Mouse (Mus musculus) stomach, postnatal 0 days (tissue): ENCODE data around the gene Atp8b5. TPM values are rescaled to one million over a fixed set of nuclear protein-coding genes. Genes with fewer than 3 reads are reported as not detected.

Source experiments
- ATAC-seq: fragments of 200-750 bp; cut with Nextera tagmentation; 2 replicates; pipeline ENCODE4 v1.8.0; 2017; ENCODE audit not compliant: low FRiP score, low TSS enrichment
- DNase-seq: peaks from one replicate; pipeline ENCODE4 v3.0.0-alpha.2; 2016; ENCODE audit warnings: low spot score
- H3K27ac ChIP-seq: fragments of 300-500 bp; sonication (generic); replicated peaks from 2 replicates; pipeline ENCODE4 v1.5.1; 2014; ENCODE audit warnings: mild to moderate bottlenecking, control low read depth
- H3K27me3 ChIP-seq: fragments of 300-500 bp; sonication (generic); 2 replicates; pipeline ENCODE4 v1.6.1; 2014; ENCODE audit warnings: low read length; ENCODE audit not compliant: control insufficient read depth, insufficient read depth
- H3K36me3 ChIP-seq: fragments of 300-500 bp; sonication (generic); 2 replicates; pipeline ENCODE4 v1.6.1; 2014; ENCODE audit warnings: low read length, mixed read lengths; ENCODE audit not compliant: control insufficient read depth, insufficient read depth
- H3K4me1 ChIP-seq: fragments of 300-500 bp; sonication (generic); replicated peaks from 2 replicates; pipeline ENCODE4 v1.6.1; 2014; ENCODE audit warnings: antibody characterized with exemption; ENCODE audit not compliant: control insufficient read depth, insufficient read depth
- H3K4me2 ChIP-seq: fragments of 300-500 bp; sonication (generic); replicated peaks from 2 replicates; pipeline ENCODE4 v1.6.1; 2014; ENCODE audit warnings: low read depth, mild to moderate bottlenecking, control low read depth, moderate library complexity
- H3K4me3 ChIP-seq: fragments of 300-500 bp; sonication (generic); 2 replicates; pipeline ENCODE4 v1.5.1; 2014; ENCODE audit warnings: low read depth, low read length, control low read depth
- H3K9ac ChIP-seq: fragments of 300-500 bp; sonication (generic); 2 replicates; pipeline ENCODE4 v1.6.1; 2014; ENCODE audit warnings: mild to moderate bottlenecking, low read length, control low read depth, mixed read lengths
- H3K9me3 ChIP-seq: fragments of 300-500 bp; sonication (generic); 2 replicates; pipeline ENCODE4 v1.6.1; 2016; ENCODE audit warnings: low read length; ENCODE audit not compliant: control insufficient read depth
- CTCF ChIP-seq: IDR thresholded peaks from 2 replicates; pipeline ENCODE4 v1.5.1; 2016; ENCODE audit warnings: antibody characterized with exemption, low read depth, mild to moderate bottlenecking, moderate library complexity
- EP300 ChIP-seq: optimal IDR thresholded peaks from 2 replicates; pipeline ENCODE3; 2016; ENCODE audit warnings: antibody characterized with exemption
- WGBS: fragments of 180-500 bp; shearing (Covaris S2); extraction: QIAGEN DNeasy Blood & Tissue Kit; methylation state at CpG from one replicate; pipeline ENCODE4 v1.1.7; 2014; 5-methylcytosine and 5-hydroxymethylcytosine counted together
- polyA plus RNA-seq: library from polyadenylated mRNA; unstranded; fragments of >200 nt; fragmentation: Nextera tagmentation; extraction: Ambion mirVana; gene quantifications from 2 replicates; pipeline ENCODE4 v1.2.1, GENCODE M21; 2015

The Atp8b5 gene
- polyA plus RNA-seq, 1 experiment from 2014 or later: 0.23 TPM

- H3K9ac ChIP-seq: no peak overlapping the region
- WGBS: 57% methylated on average over 4 of the region's 4 CpGs
- H3K36me3 ChIP-seq: peaks cover 24% of the 10 kb centered on the region
- no peaks in the 10 kb centered on the region for H3K9me3 ChIP-seq
- H3K27me3 ChIP-seq: no peaks in the 10 kb centered on the region
- H3K4me3 ChIP-seq: no peak overlapping the region
- no peak for ATAC-seq
- no peak overlapping the region for H3K4me2 ChIP-seq
- no peak for DNase-seq
- H3K27ac ChIP-seq: 0 out of 2 replicates have a peak overlapping the region, but pooled peaks have one; percentile 36
- H3K4me1 ChIP-seq: no peaks in the 10 kb centered on the region
- TF ChIP-seq EP300: no peak
- no peak for TF ChIP-seq CTCF
Measured at GRCm38 (mm10) chr4:43418450-43418849, 151.5 kb downstream of the Atp8b5 start.

- WGBS: 52% methylated on average over 15 of the region's 15 CpGs
- Histone ChIP-seq H3K27me3 (no peaks in the 10 kb centered on the region), H3K4me3 (no peak overlapping the region), H3K27ac (peak overlapping the region; percentile 78), H3K4me1 (no peaks in the 10 kb centered on the region), H3K36me3 (peaks cover 31% of the 10 kb centered on the region), H3K9me3 (no peaks in the 10 kb centered on the region), H3K9ac (no peak overlapping the region), H3K4me2 (no peak overlapping the region)
- TF ChIP-seq CTCF (no peak), EP300 (peak; percentile 27)
- ATAC-seq (no peak), DNase-seq (no peak)
Measured at GRCm38 (mm10) chr4:43418973-43419656, 152.2 kb downstream of the Atp8b5 start.

DNA sequence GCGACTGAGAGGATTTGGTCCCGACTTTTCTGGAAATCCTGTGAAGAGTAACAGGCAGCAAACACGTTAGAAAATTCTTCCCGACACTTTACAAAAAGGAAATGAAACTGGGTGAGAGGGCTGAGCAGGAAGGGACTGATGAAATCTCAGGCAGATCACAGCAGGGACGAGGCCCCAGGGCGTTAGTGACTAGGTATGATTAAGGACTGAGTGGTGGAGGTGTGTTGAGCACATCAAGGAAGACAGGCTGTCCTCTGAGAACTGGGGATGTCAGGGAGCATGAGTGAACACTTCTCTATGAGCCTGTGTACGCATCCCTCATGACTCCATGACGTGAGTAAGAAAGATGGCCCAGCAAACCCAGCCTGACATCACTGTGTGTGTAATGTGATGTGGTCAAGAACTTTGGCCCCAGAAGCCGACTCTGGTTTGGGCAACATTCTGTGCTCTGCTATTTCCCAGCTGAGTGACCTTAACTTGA lies 152.9 kb downstream of the Atp8b5 start:
- no peak overlapping the region for H3K9ac ChIP-seq
- H3K27ac ChIP-seq: peak overlapping the region; percentile 78

DNA sequence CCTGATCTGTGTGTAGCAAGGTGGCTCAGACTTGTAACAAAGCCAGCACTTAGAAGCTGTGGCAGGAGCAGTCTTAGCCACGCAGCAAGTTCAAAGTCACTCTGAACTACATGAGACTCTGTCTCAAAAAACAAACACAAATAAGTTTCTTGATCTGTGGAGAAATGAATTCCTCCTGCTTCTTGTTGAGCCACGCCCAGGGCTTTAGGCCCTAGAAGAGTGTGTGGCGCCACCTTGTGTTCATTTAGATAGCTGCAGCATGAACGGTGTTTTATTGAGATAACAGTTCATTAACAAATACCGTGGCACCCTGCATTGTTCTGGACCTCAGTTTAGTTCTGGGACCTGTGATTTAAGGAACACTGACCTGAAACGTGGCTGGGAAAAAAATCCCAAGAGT lies 153.3 kb downstream of the Atp8b5 start:
- Histone ChIP-seq H3K27me3 (no peaks in the 10 kb centered on the region), H3K9me3 (no peaks in the 10 kb centered on the region), H3K4me1 (no peaks in the 10 kb centered on the region), H3K4me3 (no peak overlapping the region), H3K36me3 (peaks cover 38% of the 10 kb centered on the region), H3K4me2 (no peak overlapping the region), H3K27ac (peak overlapping the region; percentile 78), H3K9ac (no peak overlapping the region)
- DNase-seq: peak; percentile 79
- WGBS: 2% methylated on average over 6 of the region's 6 CpGs
- TF ChIP-seq EP300 (no peak), CTCF (peak; percentile 99)
- ATAC-seq: peak; percentile 63

More for the DNA sequence above, 152.9 kb downstream of the Atp8b5 start:
- Histone ChIP-seq H3K4me3 (no peak overlapping the region), H3K4me1 (no peaks in the 10 kb centered on the region), H3K4me2 (no peak overlapping the region), H3K36me3 (peaks cover 36% of the 10 kb centered on the region), H3K27me3 (no peaks in the 10 kb centered on the region), H3K9me3 (no peaks in the 10 kb centered on the region)
- ATAC-seq: peak; percentile 72
- DNase-seq: no peak
- TF ChIP-seq EP300 (no peak), CTCF (no peak)
- 44% methylated on average over 9 of the region's 9 CpGs for WGBS

DNA sequence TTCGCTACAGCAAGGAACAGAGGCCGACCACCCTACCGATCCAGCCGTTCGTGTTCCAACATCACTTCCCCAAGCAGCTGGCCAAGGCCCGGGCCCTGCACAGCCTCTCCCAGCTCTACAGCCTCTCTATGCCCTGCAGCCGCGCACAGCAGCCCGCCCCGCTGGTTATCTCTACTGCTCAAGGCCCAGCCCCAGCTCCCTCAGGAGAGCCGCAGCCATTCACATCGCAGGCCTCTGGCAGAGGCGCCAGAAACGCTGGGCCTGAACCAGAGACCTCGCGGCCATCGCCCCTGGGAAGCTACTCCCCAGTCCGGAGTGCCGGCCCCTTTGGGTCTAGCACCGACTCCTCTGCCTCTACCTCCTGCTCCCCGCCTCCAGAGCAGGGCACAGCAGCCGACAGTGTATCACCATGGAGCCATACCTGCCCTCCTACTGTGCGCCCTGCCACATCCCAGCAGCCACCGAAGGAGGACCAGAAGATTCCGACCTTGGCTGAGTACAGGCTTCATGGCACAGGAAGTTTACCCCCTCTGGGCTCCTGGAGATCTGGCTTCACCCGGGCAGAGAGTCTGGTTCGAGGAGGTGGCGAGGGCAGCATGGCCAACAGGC lies 154.8 kb downstream of the Atp8b5 start:
- H3K27me3 ChIP-seq: no peaks in the 10 kb centered on the region
- H3K27ac ChIP-seq: no peak overlapping the region
- 80% methylated on average over 28 of the region's 28 CpGs for WGBS
- no peak overlapping the region for H3K4me2 ChIP-seq
- H3K9ac ChIP-seq: no peak overlapping the region
- H3K4me3 ChIP-seq: no peak overlapping the region
- no peak for DNase-seq
- peaks cover 43% of the 10 kb centered on the region for H3K36me3 ChIP-seq
- no peaks in the 10 kb centered on the region for H3K4me1 ChIP-seq
- no peak for ATAC-seq
- no peaks in the 10 kb centered on the region for H3K9me3 ChIP-seq
- TF ChIP-seq CTCF: no peak

Other genes starting within 250 kb of the Atp8b5 start
- gene Pigo, start 241.3 kb upstream of the Atp8b5 start, polyA plus RNA-seq: 10.3 and 11.0 TPM in 2 replicates
- gene Stoml2, start 235.4 kb upstream of the Atp8b5 start, polyA plus RNA-seq: 151 and 157 TPM in 2 replicates
- gene Fam214b, start 220.9 kb upstream of the Atp8b5 start, polyA plus RNA-seq: 9.0 and 10.0 TPM in 2 replicates
- 3.2 and 4.5 TPM in 2 replicates for gene Unc13b, start 208.2 kb upstream of the Atp8b5 start, polyA plus RNA-seq
- 10.7 and 11.5 TPM in 2 replicates for gene Rusc2, start 114.8 kb downstream of the Atp8b5 start, polyA plus RNA-seq
- 0.12 and 0.27 TPM in 2 replicates for gene Fam166b, start 162.0 kb downstream of the Atp8b5 start, polyA plus RNA-seq
- 4.7 TPM in 2 replicates for gene Tesk1, start 174.8 kb downstream of the Atp8b5 start, polyA plus RNA-seq
- gene Cd72, start 187.5 kb downstream of the Atp8b5 start, polyA plus RNA-seq: 2.8 and 3.2 TPM in 2 replicates
- gene Sit1, start 216.6 kb downstream of the Atp8b5 start, polyA plus RNA-seq: not detected in 2 replicates
- gene Ccdc107, start 225.7 kb downstream of the Atp8b5 start, polyA plus RNA-seq: 118 and 120 TPM in 2 replicates
- gene Arhgef39, start 232.5 kb downstream of the Atp8b5 start, polyA plus RNA-seq: 10.7 and 11.8 TPM in 2 replicates
- gene Car9, start 239.8 kb downstream of the Atp8b5 start, polyA plus RNA-seq: 2.6 and 3.1 TPM in 2 replicates